Mouse (Mus musculus): ENCODE data around the gene Gm11541.

The Gm11541 gene

GRCm38 (mm10) chr11:94704472-94704871 is at the start of gene Gm11541:
Gm11541 (minus strand) TSS chr11:94704499.
- no peak for DNase-seq (ENCODE audit: low spot score)

- peak; percentile 18 for DNase-seq (ENCODE audit: low spot score)
Observed at GRCm38 (mm10) chr11:94752946-94753713, 48.8 kb upstream of the Gm11541 start.

- DNase-seq (ENCODE audit: low spot score) = no peak
Observed at GRCm38 (mm10) chr11:94741732-94742272, 37.5 kb upstream of the Gm11541 start, which contains the start of gene Cdc34b. Cdc34b (plus strand) TSS chr11:94741782.

GRCm38 (mm10) chr11:94735746-94736145 is 31.4 kb upstream of the Gm11541 start:
- DNase-seq (ENCODE audit: low spot score) = no peak

- DNase-seq (ENCODE audit: low spot score) = peak; percentile 41
Observed at GRCm38 (mm10) chr11:94732773-94733172, 28.5 kb upstream of the Gm11541 start.

GRCm38 (mm10) chr11:94731229-94731628 is 26.9 kb upstream of the Gm11541 start:
- DNase-seq (ENCODE audit: low spot score) = no peak

GRCm38 (mm10) chr11:94730261-94730660 is 26.0 kb upstream of the Gm11541 start:
- DNase-seq (ENCODE audit: low spot score) = peak; percentile 72

GRCm38 (mm10) chr11:94729565-94729964 is 25.3 kb upstream of the Gm11541 start:
- no peak for DNase-seq (ENCODE audit: low spot score)

GRCm38 (mm10) chr11:94728545-94728944 is 24.2 kb upstream of the Gm11541 start:
- no peak for DNase-seq (ENCODE audit: low spot score)

GRCm38 (mm10) chr11:94727306-94727705 is 23.0 kb upstream of the Gm11541 start:
- no peak for DNase-seq (ENCODE audit: low spot score)

- no peak for DNase-seq (ENCODE audit: low spot score)
Observed at GRCm38 (mm10) chr11:94719216-94719615, 14.9 kb upstream of the Gm11541 start.

GRCm38 (mm10) chr11:94718113-94718909 is 14.0 kb upstream of the Gm11541 start:
- no peak for DNase-seq (ENCODE audit: low spot score)

GRCm38 (mm10) chr11:94717239-94717638 is 12.9 kb upstream of the Gm11541 start:
- no peak for DNase-seq (ENCODE audit: low spot score)

GRCm38 (mm10) chr11:94716754-94717153 is 12.5 kb upstream of the Gm11541 start:
- no peak for DNase-seq (ENCODE audit: low spot score)

- no peak for DNase-seq (ENCODE audit: low spot score)
Observed at GRCm38 (mm10) chr11:94715622-94716021, 11.3 kb upstream of the Gm11541 start.

- DNase-seq (ENCODE audit: low spot score) = no peak
Observed at GRCm38 (mm10) chr11:94713246-94713860, 9.1 kb upstream of the Gm11541 start.

GRCm38 (mm10) chr11:94704020-94704419 is 279 bp downstream of the Gm11541 start:
- no peak for DNase-seq (ENCODE audit: low spot score)

- DNase-seq (ENCODE audit: low spot score) = no peak
Observed at GRCm38 (mm10) chr11:94702216-94702610, 2.1 kb downstream of the Gm11541 start.

- no peak for DNase-seq (ENCODE audit: low spot score)
Observed at GRCm38 (mm10) chr11:94701401-94702215, 2.7 kb downstream of the Gm11541 start.

GRCm38 (mm10) chr11:94699399-94699798 is 4.9 kb downstream of the Gm11541 start:
- no peak for DNase-seq (ENCODE audit: low spot score)

- no peak for DNase-seq (ENCODE audit: low spot score)
Observed at GRCm38 (mm10) chr11:94697703-94698464, 6.4 kb downstream of the Gm11541 start.
